Mouse (Mus musculus): ENCODE data around the gene Zfp953. TPM values are rescaled to one million over a fixed set of nuclear protein-coding genes. Genes with fewer than 3 reads are reported as not detected.

Gene Zfp953
- 12.7 TPM for polyA plus RNA-seq (2014; fragmentation: Illumina TruSeq; extraction: RNeasy Lipid Tissue Mini Kit (QIAGEN cat#74804); ENCODE audit: low read depth, low replicate concordance)

GRCm38 (mm10) chr13:67360131-67360744 is at the start of gene Zfp953, which contains the start of gene Gm28044:
Gene Zfp953 (minus strand): TSS chr13:67360605.
Gene Gm28044 (minus strand): TSS chr13:67360536.

GRCm38 (mm10) chr13:67399183-67399903 is 38.9 kb upstream of the Zfp953 start, which contains the start of gene Zfp429:
Gene Zfp429 (minus strand): TSS chr13:67399819.

DNA sequence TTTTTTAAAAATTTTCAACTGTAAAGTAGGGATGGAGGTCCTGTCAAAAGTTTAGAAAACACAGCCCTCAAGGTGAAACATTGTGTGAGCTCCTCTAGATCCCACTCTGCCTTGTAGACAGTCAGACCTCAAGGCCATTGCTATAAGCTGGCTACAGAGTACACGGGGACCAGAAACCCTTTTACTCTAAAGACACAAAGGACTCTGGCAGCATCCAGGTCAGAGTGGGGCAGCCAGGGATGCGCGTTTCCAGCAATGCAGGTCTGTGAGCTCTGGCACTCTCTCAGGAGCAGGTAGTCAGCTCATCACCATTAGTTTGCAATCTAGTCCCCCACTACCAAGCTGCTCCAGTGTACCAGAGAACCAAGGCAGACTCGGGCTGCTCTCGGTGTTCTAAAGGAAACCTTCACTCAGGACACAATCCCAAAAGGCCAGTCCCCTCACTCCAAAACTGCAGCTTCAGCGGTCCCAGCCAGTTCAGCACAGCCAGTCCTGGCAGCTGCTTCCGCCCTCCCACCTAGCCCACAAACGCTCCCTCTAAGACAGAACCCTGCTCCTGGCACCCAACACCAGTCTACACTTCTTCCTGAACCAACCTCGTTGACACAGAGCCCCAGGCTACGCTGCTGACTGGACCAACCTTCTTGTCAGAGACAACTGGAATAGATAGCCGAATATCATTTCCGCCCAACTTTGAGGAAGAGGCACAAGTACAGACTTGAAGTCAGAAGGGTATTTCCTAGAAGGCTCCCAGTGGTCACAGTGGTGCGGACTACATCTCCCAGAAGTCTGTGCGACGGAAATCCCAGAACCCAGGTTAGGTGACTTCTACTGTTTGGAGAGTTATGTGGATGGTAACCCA is 14.9 kb upstream of the Zfp953 start, which contains the start of the genes Gm28041 and Zfp456:
Gene Gm28041 (minus strand): TSS at position 684 of the 862 bp plus-strand sequence.
Gene Zfp456 (minus strand): TSS at position 761 of the 862 bp plus-strand sequence.

DNA sequence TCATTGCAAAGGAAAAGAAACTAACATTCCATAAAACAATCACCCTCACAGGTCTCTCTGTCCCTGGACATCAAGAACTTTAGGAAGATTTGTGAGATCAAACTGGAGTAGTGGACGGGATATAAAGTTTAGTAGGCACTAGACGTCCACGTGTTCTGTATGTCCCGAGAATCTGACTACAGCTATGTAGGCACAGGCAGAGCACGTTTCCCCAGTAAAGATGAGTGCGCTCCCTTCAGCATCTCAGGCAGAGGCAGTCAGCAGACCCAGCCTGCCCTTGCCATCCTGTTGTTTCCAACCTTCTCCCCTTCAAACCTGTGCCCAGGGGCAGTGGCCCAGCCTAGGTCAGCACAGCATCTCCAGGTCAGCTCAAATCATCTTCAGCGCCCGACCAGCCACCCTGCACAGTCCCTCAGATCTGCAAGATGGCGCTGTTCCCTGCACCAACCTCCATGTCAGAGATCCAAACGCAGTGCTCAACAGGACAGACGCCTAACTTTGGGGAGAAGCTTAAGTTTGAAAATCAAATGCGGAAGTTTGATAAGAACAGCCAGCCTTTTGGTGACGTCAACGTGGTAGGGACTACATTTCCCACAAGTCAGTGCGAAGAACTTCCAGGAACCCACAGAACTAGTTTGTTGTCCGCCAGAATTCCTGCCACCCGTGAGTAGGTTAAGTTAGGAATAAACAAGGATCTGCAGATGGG is 28.2 kb downstream of the Zfp953 start, which contains the start of gene Zfp595:
Gene Zfp595 (minus strand): TSS at position 552 of the 706 bp plus-strand sequence.

GRCm38 (mm10) chr13:67305822-67306672 is 54.4 kb downstream of the Zfp953 start, which contains the start of gene Zfp457:
Gene Zfp457 (minus strand): TSS chr13:67306485.

Other genes starting within 250 kb of the Zfp953 start
- gene Rslcan18, start 244.3 kb downstream of the Zfp953 start, polyA plus RNA-seq (2014; fragmentation: Illumina TruSeq; extraction: RNeasy Lipid Tissue Mini Kit (QIAGEN cat#74804); ENCODE audit: low read depth, low replicate concordance) = 2.2 TPM
- 16.9 TPM for gene Zfp759, start 238.9 kb downstream of the Zfp953 start, polyA plus RNA-seq (2014; fragmentation: Illumina TruSeq; extraction: RNeasy Lipid Tissue Mini Kit (QIAGEN cat#74804); ENCODE audit: low read depth, low replicate concordance)
- gene Rsl1, start 187.4 kb downstream of the Zfp953 start, polyA plus RNA-seq (2014; fragmentation: Illumina TruSeq; extraction: RNeasy Lipid Tissue Mini Kit (QIAGEN cat#74804); ENCODE audit: low read depth, low replicate concordance) = 25.2 TPM
- gene Zfp455, start 166.1 kb downstream of the Zfp953 start, polyA plus RNA-seq (2014; fragmentation: Illumina TruSeq; extraction: RNeasy Lipid Tissue Mini Kit (QIAGEN cat#74804); ENCODE audit: low read depth, low replicate concordance) = 10.6 TPM
- 11.7 TPM for gene Zfp458, start 82.1 kb downstream of the Zfp953 start, polyA plus RNA-seq (2014; fragmentation: Illumina TruSeq; extraction: RNeasy Lipid Tissue Mini Kit (QIAGEN cat#74804); ENCODE audit: low read depth, low replicate concordance)
- gene Zfp457, start 54.1 kb downstream of the Zfp953 start, polyA plus RNA-seq (2014; fragmentation: Illumina TruSeq; extraction: RNeasy Lipid Tissue Mini Kit (QIAGEN cat#74804); ENCODE audit: low read depth, low replicate concordance) = 1.3 TPM
- 21.8 TPM for gene Zfp595, start 28.0 kb downstream of the Zfp953 start, polyA plus RNA-seq (2014; fragmentation: Illumina TruSeq; extraction: RNeasy Lipid Tissue Mini Kit (QIAGEN cat#74804); ENCODE audit: low read depth, low replicate concordance)
- gene Gm28044, start 69 bp downstream of the Zfp953 start, polyA plus RNA-seq (2014; fragmentation: Illumina TruSeq; extraction: RNeasy Lipid Tissue Mini Kit (QIAGEN cat#74804); ENCODE audit: low read depth, low replicate concordance) = 2.8 TPM
- 0.93 TPM for gene Gm28041, start 15.1 kb upstream of the Zfp953 start, polyA plus RNA-seq (2014; fragmentation: Illumina TruSeq; extraction: RNeasy Lipid Tissue Mini Kit (QIAGEN cat#74804); ENCODE audit: low read depth, low replicate concordance)
- 5.0 TPM for gene Zfp456, start 15.2 kb upstream of the Zfp953 start, polyA plus RNA-seq (2014; fragmentation: Illumina TruSeq; extraction: RNeasy Lipid Tissue Mini Kit (QIAGEN cat#74804); ENCODE audit: low read depth, low replicate concordance)
- 18.5 TPM for gene Zfp429, start 39.2 kb upstream of the Zfp953 start, polyA plus RNA-seq (2014; fragmentation: Illumina TruSeq; extraction: RNeasy Lipid Tissue Mini Kit (QIAGEN cat#74804); ENCODE audit: low read depth, low replicate concordance)
- 2.0 TPM for gene Zfp459, start 60.8 kb upstream of the Zfp953 start, polyA plus RNA-seq (2014; fragmentation: Illumina TruSeq; extraction: RNeasy Lipid Tissue Mini Kit (QIAGEN cat#74804); ENCODE audit: low read depth, low replicate concordance)
- gene Zfp874a, start 91.0 kb upstream of the Zfp953 start, polyA plus RNA-seq (2014; fragmentation: Illumina TruSeq; extraction: RNeasy Lipid Tissue Mini Kit (QIAGEN cat#74804); ENCODE audit: low read depth, low replicate concordance) = 128 TPM
- 54.2 TPM for gene Zfp874b, start 123.7 kb upstream of the Zfp953 start, polyA plus RNA-seq (2014; fragmentation: Illumina TruSeq; extraction: RNeasy Lipid Tissue Mini Kit (QIAGEN cat#74804); ENCODE audit: low read depth, low replicate concordance)
- gene Zfp58, start 139.9 kb upstream of the Zfp953 start, polyA plus RNA-seq (2014; fragmentation: Illumina TruSeq; extraction: RNeasy Lipid Tissue Mini Kit (QIAGEN cat#74804); ENCODE audit: low read depth, low replicate concordance) = 33.4 TPM
- not detected for gene Gm26965, start 165.5 kb upstream of the Zfp953 start, polyA plus RNA-seq (2014; fragmentation: Illumina TruSeq; extraction: RNeasy Lipid Tissue Mini Kit (QIAGEN cat#74804); ENCODE audit: low read depth, low replicate concordance)
- 30.4 TPM for gene Zfp87, start 165.6 kb upstream of the Zfp953 start, polyA plus RNA-seq (2014; fragmentation: Illumina TruSeq; extraction: RNeasy Lipid Tissue Mini Kit (QIAGEN cat#74804); ENCODE audit: low read depth, low replicate concordance)
- gene Zfp748, start 193.2 kb upstream of the Zfp953 start, polyA plus RNA-seq (2014; fragmentation: Illumina TruSeq; extraction: RNeasy Lipid Tissue Mini Kit (QIAGEN cat#74804); ENCODE audit: low read depth, low replicate concordance) = 32.6 TPM
- 42.5 TPM for gene Zfp729b, start 249.1 kb upstream of the Zfp953 start, polyA plus RNA-seq (2014; fragmentation: Illumina TruSeq; extraction: RNeasy Lipid Tissue Mini Kit (QIAGEN cat#74804); ENCODE audit: low read depth, low replicate concordance)